Mouse (Mus musculus): ENCODE measurements around the gene Avpi1. TPM values are rescaled to one million over a fixed set of nuclear protein-coding genes. Genes with fewer than 3 reads are reported as not detected.

The Avpi1 gene
- polyA plus RNA-seq, 1 experiment from 2014 or later: 19.9 TPM

DNA sequence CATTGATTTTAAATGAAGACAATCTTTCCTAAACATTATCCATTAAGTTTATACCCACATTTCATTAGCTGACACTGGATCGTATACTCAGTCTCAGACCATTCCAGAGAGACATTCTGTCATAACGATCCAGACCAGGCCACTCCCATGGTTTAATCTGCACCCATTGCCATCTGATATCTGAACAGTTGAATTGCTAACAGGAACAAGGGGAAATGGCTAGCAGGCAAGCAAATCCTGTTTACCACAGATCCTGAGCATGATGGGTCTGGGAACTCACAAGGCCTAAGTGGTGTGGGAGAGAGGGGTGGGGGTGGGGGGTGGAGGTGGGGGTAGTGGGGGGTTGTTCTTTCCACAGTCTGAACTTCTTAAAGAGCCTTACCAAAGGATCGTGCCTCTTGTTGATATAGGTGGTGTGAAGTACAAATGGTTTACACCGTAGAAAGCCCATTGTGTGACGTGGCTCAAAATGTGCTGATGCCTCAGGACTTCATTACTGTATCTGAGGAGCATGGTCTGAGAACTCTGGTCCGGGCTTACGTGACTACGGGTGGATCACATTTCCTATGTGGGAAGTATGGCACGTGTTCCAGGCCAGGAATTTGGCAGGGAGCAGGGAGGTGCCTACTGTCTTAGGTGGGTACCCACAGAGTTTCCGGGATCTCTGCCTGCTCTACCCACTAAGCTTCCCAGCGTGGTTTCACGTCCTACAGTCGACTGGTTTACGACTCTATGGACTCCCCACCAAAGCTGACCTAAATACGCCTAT, 9.8 kb upstream of the Avpi1 start:
- DNase-seq (ENCODE audit: low spot score) (no peak), ATAC-seq (replicated peaks; ENCODE audit: low FRiP score) (no peak)
- H3K4me1 ChIP-seq (replicated peaks; ENCODE audit: control insufficient read depth, insufficient read depth, low read length): peaks cover 15% of the 10 kb centered on the region
- WGBS: 79% methylated on average over 15 of the region's 15 CpGs
- H3K4me2 ChIP-seq: no peak overlapping the region
- H3K4me3 ChIP-seq (ENCODE audit: low read depth, low read length): no peak overlapping the region
- H3K27me3 ChIP-seq (replicated peaks; ENCODE audit: control insufficient read depth, insufficient read depth, low read length): no peaks in the 10 kb centered on the region
- no peaks in the 10 kb centered on the region for H3K9me3 ChIP-seq (ENCODE audit: control insufficient read depth, low read length)
- no peak overlapping the region for H3K9ac ChIP-seq (ENCODE audit: low read depth, low read length)
- no peaks in the 10 kb centered on the region for H3K36me3 ChIP-seq (ENCODE audit: control insufficient read depth, insufficient read depth, low read length)
- no peak overlapping the region for H3K27ac ChIP-seq (ENCODE audit: low read depth, low read length)

DNA sequence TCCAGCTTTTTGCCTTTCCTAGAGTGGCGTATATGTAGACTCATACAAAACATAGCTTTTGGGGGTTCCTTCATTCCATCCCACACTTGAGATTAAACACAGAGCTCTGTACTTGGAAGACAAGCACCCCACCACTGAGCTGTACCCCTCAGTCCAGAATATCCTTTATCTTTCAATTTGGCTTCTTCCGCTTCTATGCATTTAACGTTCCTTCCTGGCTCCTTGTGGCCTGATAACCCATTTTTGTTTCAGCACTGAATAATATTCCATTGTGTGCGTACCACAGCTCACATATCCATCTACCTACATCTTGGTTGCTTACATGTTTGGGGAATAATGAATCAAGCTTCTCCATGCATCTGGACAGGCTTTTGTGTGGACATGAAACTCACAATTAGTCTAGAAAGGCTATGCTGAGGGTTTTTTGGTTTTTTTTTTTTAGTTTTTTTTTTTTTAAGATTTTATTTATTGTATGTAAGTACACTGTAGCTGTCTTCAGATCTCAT, 8.4 kb upstream of the Avpi1 start:
- WGBS: 88% methylated on average over 4 of the region's 4 CpGs
- ATAC-seq (replicated peaks; ENCODE audit: low FRiP score) (no peak), DNase-seq (ENCODE audit: low spot score) (no peak)
- no peaks in the 10 kb centered on the region for H3K27me3 ChIP-seq (replicated peaks; ENCODE audit: control insufficient read depth, insufficient read depth, low read length)
- no peak overlapping the region for H3K4me3 ChIP-seq (ENCODE audit: low read depth, low read length)
- no peak overlapping the region for H3K4me2 ChIP-seq
- H3K9ac ChIP-seq (ENCODE audit: low read depth, low read length): no peak overlapping the region
- H3K9me3 ChIP-seq (ENCODE audit: control insufficient read depth, low read length): no peaks in the 10 kb centered on the region
- H3K4me1 ChIP-seq (replicated peaks; ENCODE audit: control insufficient read depth, insufficient read depth, low read length): peaks cover 15% of the 10 kb centered on the region
- no peaks in the 10 kb centered on the region for H3K36me3 ChIP-seq (ENCODE audit: control insufficient read depth, insufficient read depth, low read length)
- H3K27ac ChIP-seq (ENCODE audit: low read depth, low read length): no peak overlapping the region

DNA sequence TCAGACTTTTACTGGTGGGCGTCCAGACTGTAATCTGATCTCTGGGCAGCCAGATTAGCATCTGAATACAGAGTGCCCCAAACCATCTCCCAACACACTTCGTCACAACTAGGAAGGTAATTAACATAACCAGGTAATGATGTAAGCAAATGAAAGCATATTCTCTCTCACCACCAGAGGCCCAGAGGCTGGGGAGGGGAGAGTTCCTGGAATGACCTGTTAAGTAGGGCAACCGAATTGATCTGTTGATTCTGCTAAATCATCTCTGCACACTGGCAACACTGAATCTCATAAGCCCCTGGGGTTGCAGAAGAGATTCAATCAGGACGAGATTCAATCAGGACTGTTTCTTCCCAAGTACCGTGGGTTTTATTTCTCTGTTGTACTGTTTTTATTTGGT, 7.3 kb upstream of the Avpi1 start:
- Histone ChIP-seq H3K4me1 (replicated peaks; ENCODE audit: control insufficient read depth, insufficient read depth, low read length) (peaks cover 15% of the 10 kb centered on the region), H3K9me3 (ENCODE audit: control insufficient read depth, low read length) (no peaks in the 10 kb centered on the region), H3K36me3 (ENCODE audit: control insufficient read depth, insufficient read depth, low read length) (no peaks in the 10 kb centered on the region), H3K4me2 (no peak overlapping the region), H3K27me3 (replicated peaks; ENCODE audit: control insufficient read depth, insufficient read depth, low read length) (no peaks in the 10 kb centered on the region), H3K4me3 (ENCODE audit: low read depth, low read length) (no peak overlapping the region), H3K9ac (ENCODE audit: low read depth, low read length) (no peak overlapping the region), H3K27ac (ENCODE audit: low read depth, low read length) (no peak overlapping the region)
- WGBS: 36% methylated on average over 5 of the region's 5 CpGs
- DNase-seq (ENCODE audit: low spot score) (no peak), ATAC-seq (replicated peaks; ENCODE audit: low FRiP score) (no peak)

DNA sequence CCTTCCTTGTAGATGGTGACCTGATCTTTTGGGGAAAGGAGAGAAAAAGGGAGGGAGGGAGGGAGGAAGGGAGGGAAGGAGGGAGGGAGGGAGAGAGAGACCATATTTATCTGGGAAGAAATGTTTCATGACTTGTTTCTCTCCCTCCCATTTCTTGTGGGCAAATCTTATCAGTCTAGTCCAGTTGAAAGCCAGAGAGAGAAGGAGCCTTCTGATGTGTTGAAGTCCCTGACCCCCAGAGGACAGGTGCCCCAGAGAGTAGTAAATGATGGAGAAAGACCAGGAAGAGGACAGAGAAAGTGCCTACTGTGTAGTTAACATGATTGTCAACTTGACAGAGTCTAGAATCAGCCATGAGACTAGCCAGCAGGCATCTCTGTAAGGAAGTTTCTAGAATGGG, 6.2 kb upstream of the Avpi1 start:
- Histone ChIP-seq H3K9ac (ENCODE audit: low read depth, low read length) (no peak overlapping the region), H3K27me3 (replicated peaks; ENCODE audit: control insufficient read depth, insufficient read depth, low read length) (no peaks in the 10 kb centered on the region), H3K4me2 (no peak overlapping the region), H3K4me1 (replicated peaks; ENCODE audit: control insufficient read depth, insufficient read depth, low read length) (peaks cover 15% of the 10 kb centered on the region), H3K36me3 (ENCODE audit: control insufficient read depth, insufficient read depth, low read length) (no peaks in the 10 kb centered on the region), H3K4me3 (ENCODE audit: low read depth, low read length) (no peak overlapping the region), H3K27ac (ENCODE audit: low read depth, low read length) (no peak overlapping the region), H3K9me3 (ENCODE audit: control insufficient read depth, low read length) (no peaks in the 10 kb centered on the region)
- ATAC-seq (replicated peaks; ENCODE audit: low FRiP score) (peak; percentile 81), DNase-seq (ENCODE audit: low spot score) (no peak)

DNA sequence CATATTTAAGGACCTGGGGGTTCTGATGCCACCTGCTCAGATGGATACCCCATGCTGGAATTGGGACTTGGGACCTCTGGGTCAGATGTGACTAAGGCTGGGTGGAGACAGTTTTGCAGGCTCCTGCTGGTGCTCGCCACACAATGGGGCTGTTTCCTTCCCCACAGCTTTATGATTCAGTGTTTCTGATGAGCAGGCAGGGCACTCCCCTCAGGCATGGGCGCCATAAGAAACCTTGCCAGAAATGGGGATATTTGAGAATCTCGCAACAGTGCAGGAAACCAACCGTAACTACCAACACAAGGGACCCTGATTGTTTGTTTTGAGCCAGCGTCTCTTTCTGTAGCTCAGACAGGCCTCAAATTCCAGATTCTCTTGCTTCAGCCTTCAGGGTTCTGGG, 2.2 kb upstream of the Avpi1 start:
- H3K36me3 ChIP-seq (ENCODE audit: control insufficient read depth, insufficient read depth, low read length): no peaks in the 10 kb centered on the region
- 77% methylated on average over 5 of the region's 5 CpGs for WGBS
- DNase-seq (ENCODE audit: low spot score): no peak
- no peak for ATAC-seq (replicated peaks; ENCODE audit: low FRiP score)
- H3K9ac ChIP-seq (ENCODE audit: low read depth, low read length): no peak overlapping the region
- peaks cover 27% of the 10 kb centered on the region for H3K4me1 ChIP-seq (replicated peaks; ENCODE audit: control insufficient read depth, insufficient read depth, low read length)
- H3K9me3 ChIP-seq (ENCODE audit: control insufficient read depth, low read length): no peaks in the 10 kb centered on the region
- no peaks in the 10 kb centered on the region for H3K27me3 ChIP-seq (replicated peaks; ENCODE audit: control insufficient read depth, insufficient read depth, low read length)
- H3K4me3 ChIP-seq (ENCODE audit: low read depth, low read length): no peak overlapping the region
- H3K4me2 ChIP-seq: no peak overlapping the region
- H3K27ac ChIP-seq (ENCODE audit: low read depth, low read length): no peak overlapping the region

DNA sequence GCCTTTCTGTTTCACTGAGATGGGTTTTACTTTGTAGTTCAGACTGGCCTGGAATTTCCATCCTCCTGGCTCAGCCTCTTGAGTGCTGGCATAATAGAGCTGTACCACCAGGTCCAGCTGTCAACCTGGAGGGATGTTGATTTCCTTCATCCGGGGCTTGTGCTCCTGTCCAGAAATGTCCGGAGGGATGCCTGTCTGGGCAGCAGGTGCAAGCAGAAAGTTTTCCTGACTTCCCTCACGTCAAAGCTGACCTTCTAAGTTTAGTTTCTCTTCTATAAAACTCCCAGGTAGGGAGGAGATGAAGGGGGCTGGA, 1.4 kb upstream of the Avpi1 start:
- ATAC-seq (replicated peaks; ENCODE audit: low FRiP score): no peak
- Histone ChIP-seq H3K9ac (ENCODE audit: low read depth, low read length) (no peak overlapping the region), H3K4me3 (ENCODE audit: low read depth, low read length) (no peak overlapping the region), H3K9me3 (ENCODE audit: control insufficient read depth, low read length) (no peaks in the 10 kb centered on the region), H3K27me3 (replicated peaks; ENCODE audit: control insufficient read depth, insufficient read depth, low read length) (no peaks in the 10 kb centered on the region), H3K36me3 (ENCODE audit: control insufficient read depth, insufficient read depth, low read length) (no peaks in the 10 kb centered on the region), H3K27ac (ENCODE audit: low read depth, low read length) (0 out of 2 replicates have a peak overlapping the region, but pooled peaks have one; percentile 3), H3K4me1 (replicated peaks; ENCODE audit: control insufficient read depth, insufficient read depth, low read length) (peaks cover 22% of the 10 kb centered on the region), H3K4me2 (no peak overlapping the region)
- DNase-seq (ENCODE audit: low spot score): no peak
- 84% methylated on average over 3 of the region's 3 CpGs for WGBS

DNA sequence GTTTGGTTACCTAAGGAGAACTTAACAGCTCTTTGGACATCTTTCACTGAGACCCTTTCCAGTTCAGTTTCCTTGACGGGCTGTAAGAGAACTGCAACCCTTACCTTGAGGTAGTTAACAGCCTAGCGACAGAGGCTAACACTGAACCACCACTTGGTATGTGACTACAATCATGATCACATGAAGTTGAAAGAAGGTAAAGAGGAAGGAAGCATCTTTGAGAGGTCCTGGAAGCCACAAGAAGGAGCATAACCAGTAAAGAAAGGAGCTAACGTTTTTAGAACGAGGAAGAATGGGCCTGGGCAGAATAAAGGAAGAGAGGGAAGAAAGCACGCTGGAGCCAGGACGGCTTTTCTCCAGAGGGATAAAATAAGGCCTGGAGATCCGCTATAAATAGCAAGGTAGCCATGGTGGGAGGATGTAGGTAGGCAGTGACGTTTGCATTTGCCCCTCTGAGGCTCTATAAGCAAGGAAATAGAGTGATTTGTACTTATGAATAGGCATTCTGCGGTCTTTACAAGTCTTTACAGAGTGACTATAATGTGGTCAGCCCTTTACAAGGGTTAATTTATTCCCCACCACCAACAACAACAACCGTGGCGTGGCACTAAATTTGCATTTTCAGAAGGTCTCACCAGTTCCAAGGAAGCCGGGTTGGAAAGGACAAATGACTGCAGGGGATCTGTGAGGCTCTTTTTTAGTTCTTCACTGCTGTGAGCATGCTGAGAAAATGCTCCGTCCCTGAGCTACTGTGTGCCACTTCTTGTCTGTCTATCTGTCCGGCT, 842 bp upstream of the Avpi1 start:
- DNase-seq (ENCODE audit: low spot score): no peak
- WGBS: 38% methylated on average over 14 of the region's 14 CpGs

DNA sequence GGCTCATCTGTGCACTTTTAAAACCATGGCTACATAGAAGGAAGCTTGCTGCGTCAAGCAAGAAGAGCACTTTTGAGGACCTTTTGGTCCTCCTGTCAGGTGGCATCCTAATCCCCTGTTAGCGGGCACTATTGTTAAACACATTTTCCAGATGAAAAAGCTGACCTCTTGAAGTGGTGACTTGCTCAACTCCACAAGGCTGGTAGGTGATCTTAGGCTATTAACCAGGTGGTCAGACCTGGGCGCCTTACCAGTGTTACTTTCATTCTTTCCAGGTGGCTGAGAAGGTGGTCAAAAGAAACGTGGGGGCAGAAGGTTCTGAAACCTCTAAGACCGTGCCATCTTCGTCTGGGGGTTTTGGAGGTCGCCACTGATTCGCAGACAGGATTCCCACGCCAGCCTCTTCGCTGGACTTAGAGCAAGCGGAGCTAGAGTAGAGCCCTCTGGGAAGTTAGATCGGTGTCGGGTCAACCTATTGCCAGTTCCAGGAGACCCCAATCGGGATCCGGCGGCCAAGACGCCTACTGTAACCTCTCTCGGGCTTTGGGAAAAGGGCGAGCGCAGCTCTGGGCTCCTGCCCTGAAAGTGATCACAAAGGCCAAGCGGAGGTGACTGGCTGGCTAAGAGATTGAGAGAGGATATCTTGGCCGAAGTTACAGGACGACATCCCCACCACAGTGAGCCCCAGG, 663 bp downstream of the Avpi1 start:
- DNase-seq (ENCODE audit: low spot score): no peak
- H3K4me3 ChIP-seq (ENCODE audit: low read depth, low read length): peak overlapping the region; percentile 69

More for the DNA sequence above, 842 bp upstream of the Avpi1 start:
- ATAC-seq (replicated peaks; ENCODE audit: low FRiP score): no peak; the same call in 1 of the 2 replicates
- Histone ChIP-seq H3K36me3 (ENCODE audit: control insufficient read depth, insufficient read depth, low read length) (no peaks in the 10 kb centered on the region), H3K27me3 (replicated peaks; ENCODE audit: control insufficient read depth, insufficient read depth, low read length) (no peaks in the 10 kb centered on the region), H3K27ac (ENCODE audit: low read depth, low read length) (peak overlapping the region; percentile 3; the same call in 1 of the 2 replicates), H3K9ac (ENCODE audit: low read depth, low read length) (peak overlapping the region; percentile 46; the same call in 1 of the 2 replicates), H3K4me1 (replicated peaks; ENCODE audit: control insufficient read depth, insufficient read depth, low read length) (peaks cover 17% of the 10 kb centered on the region), H3K4me2 (peak overlapping the region; percentile 96), H3K4me3 (ENCODE audit: low read depth, low read length) (peak overlapping the region; percentile 69), H3K9me3 (ENCODE audit: control insufficient read depth, low read length) (no peaks in the 10 kb centered on the region)

More for the DNA sequence above, 663 bp downstream of the Avpi1 start:
- no peaks in the 10 kb centered on the region for H3K9me3 ChIP-seq (ENCODE audit: control insufficient read depth, low read length)
- peak overlapping the region; percentile 77 for H3K9ac ChIP-seq (ENCODE audit: low read depth, low read length)
- no peak; the same call in 1 of the 2 replicates for ATAC-seq (replicated peaks; ENCODE audit: low FRiP score)
- peak overlapping the region; percentile 96 for H3K4me2 ChIP-seq
- H3K27ac ChIP-seq (ENCODE audit: low read depth, low read length): peak overlapping the region; percentile 53; the same call in 1 of the 2 replicates
- H3K27me3 ChIP-seq (replicated peaks; ENCODE audit: control insufficient read depth, insufficient read depth, low read length): no peaks in the 10 kb centered on the region
- WGBS: 7% methylated on average over 23 of the region's 23 CpGs
- H3K36me3 ChIP-seq (ENCODE audit: control insufficient read depth, insufficient read depth, low read length): peaks cover 4% of the 10 kb centered on the region; the same call in 1 of the 2 replicates
- peaks cover 12% of the 10 kb centered on the region for H3K4me1 ChIP-seq (replicated peaks; ENCODE audit: control insufficient read depth, insufficient read depth, low read length)

All from liver, embryonic 11.5 days (tissue).